Mouse (Mus musculus) limb, embryonic 11.5 days (tissue): ENCODE results near the gene Capg. TPM values are rescaled to one million over a fixed set of nuclear protein-coding genes. Genes with fewer than 3 reads are reported as not detected.

ENCODE experiments used
- ATAC-seq: fragments of 200-750 bp; cut with Nextera tagmentation; 2 replicates; pipeline ENCODE4 v1.8.0; 2017; ENCODE audit warnings: low read depth; ENCODE audit not compliant: insufficient number of reproducible peaks, low FRiP score, low TSS enrichment
- DNase-seq: peaks from one replicate; pipeline ENCODE4 v3.0.0-alpha.2; 2015; ENCODE audit warnings: low spot score
- H3K27ac ChIP-seq: fragments of 300-500 bp; sonication (generic); replicated peaks from 2 replicates; pipeline ENCODE4 v1.5.1; 2014; ENCODE audit warnings: low read depth, mild to moderate bottlenecking, low read length
- H3K27me3 ChIP-seq: fragments of 300-500 bp; sonication (generic); 2 replicates; pipeline ENCODE4 v1.6.1; 2014; ENCODE audit warnings: mild to moderate bottlenecking, low read length, mixed read lengths; ENCODE audit not compliant: control insufficient read depth, insufficient read depth
- H3K36me3 ChIP-seq: fragments of 300-500 bp; sonication (generic); 2 replicates; pipeline ENCODE4 v1.6.1; 2014; ENCODE audit warnings: mild to moderate bottlenecking, low read length, moderate library complexity, mixed read lengths; ENCODE audit not compliant: control insufficient read depth, insufficient read depth
- H3K4me1 ChIP-seq: fragments of 300-500 bp; sonication (generic); 2 replicates; pipeline ENCODE4 v1.6.1; 2014; ENCODE audit warnings: low read length, mixed read lengths; ENCODE audit not compliant: control insufficient read depth, insufficient read depth
- H3K4me2 ChIP-seq: fragments of 300-500 bp; sonication (generic); 2 replicates; pipeline ENCODE4 v1.6.1; 2014; ENCODE audit warnings: low read depth, mild to moderate bottlenecking, moderate library complexity; ENCODE audit not compliant: severe bottlenecking
- H3K4me3 ChIP-seq: fragments of 300-500 bp; sonication (generic); 2 replicates; pipeline ENCODE4 v1.5.1; 2014; ENCODE audit warnings: low read depth, low read length
- H3K9ac ChIP-seq: fragments of 300-500 bp; sonication (generic); 2 replicates; pipeline ENCODE4 v1.6.1; 2014; ENCODE audit warnings: mild to moderate bottlenecking, low read length
- H3K9me3 ChIP-seq: fragments of 300-500 bp; sonication (generic); 2 replicates; pipeline ENCODE4 v1.6.1; 2016; ENCODE audit warnings: low read length; ENCODE audit not compliant: control insufficient read depth
- WGBS: fragments of 180-500 bp; shearing (Covaris S2); extraction: QIAGEN DNeasy Blood & Tissue Kit; methylation state at CpG from one replicate; pipeline ENCODE4 v1.1.7; 2014; 5-methylcytosine and 5-hydroxymethylcytosine counted together
- polyA plus RNA-seq: library from polyadenylated mRNA; unstranded; fragments of >200 nt; fragmentation: Nextera tagmentation; extraction: Ambion mirVana; gene quantifications from 2 replicates; pipeline ENCODE4 v1.2.1, GENCODE M21; 2014

The Capg gene
- polyA plus RNA-seq = 24.5 and 26.5 TPM in 2 replicates

DNA sequence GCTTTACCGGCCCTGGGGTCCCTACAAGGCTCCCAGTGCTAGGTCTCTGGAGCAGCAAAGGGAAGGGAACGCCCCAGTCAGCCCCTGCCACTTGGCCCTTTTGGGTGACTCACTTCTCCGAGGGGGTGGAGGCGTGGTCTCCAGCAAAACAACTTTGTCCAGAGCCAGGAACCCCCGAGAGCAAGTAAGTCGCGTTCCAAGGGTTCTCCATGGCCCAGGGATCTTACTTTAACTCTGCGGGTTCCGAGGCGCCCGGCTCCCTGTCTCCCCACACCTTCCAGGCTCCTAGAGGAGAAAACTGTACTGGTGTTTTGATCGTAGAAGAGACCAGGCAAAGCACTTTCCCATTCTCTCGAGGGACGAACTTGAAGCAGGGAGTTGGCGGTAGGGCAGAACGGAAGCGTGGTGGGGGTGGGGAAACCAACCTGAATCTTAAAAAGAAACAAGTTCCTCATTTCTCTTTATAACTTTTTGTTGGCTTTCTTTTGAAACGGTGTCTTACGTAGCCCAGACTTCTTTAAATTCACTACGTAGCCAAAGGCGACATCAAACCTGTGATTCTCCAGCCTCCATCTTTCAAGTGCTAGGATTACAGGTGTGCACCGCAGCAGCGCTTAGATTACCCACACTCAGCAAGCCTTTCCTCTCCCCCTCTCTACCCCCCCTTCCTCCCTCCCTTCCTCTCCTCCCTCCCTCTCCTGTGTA lies at the start of gene Capg:
Gene Capg, plus strand, starts transcription at position 109 of the 705 bp plus-strand sequence.
- no peaks in the 10 kb centered on the region for H3K4me1 ChIP-seq
- H3K9me3 ChIP-seq = no peaks in the 10 kb centered on the region; the same call in 1 of the 2 replicates
- H3K4me3 ChIP-seq = 0 out of 2 replicates have a peak within 1 kb of the TSS, but pooled peaks have one; percentile 0
- peak within 1 kb of the TSS; percentile 60 for H3K9ac ChIP-seq
- 13% methylated on average over 23 of the region's 23 CpGs for WGBS
- DNase-seq (peak; percentile 48), ATAC-seq (no peak)
- H3K4me2 ChIP-seq = peak within 1 kb of the TSS; percentile 42; the same call in 1 of the 2 replicates
- no peaks in the 10 kb centered on the region for H3K27me3 ChIP-seq
- no peak within 1 kb of the TSS for H3K27ac ChIP-seq
- H3K36me3 ChIP-seq = no peaks in the 10 kb centered on the region

GRCm38 (mm10) chr6:72498950-72499349 lies 45.2 kb upstream of the Capg start:
- H3K9ac ChIP-seq = no peak overlapping the region
- no peaks in the 10 kb centered on the region for H3K9me3 ChIP-seq
- H3K27me3 ChIP-seq = no peaks in the 10 kb centered on the region
- DNase-seq (no peak), ATAC-seq (no peak)
- no peak overlapping the region for H3K4me2 ChIP-seq
- no peak overlapping the region for H3K4me3 ChIP-seq
- H3K27ac ChIP-seq = no peak overlapping the region
- H3K36me3 ChIP-seq = no peaks in the 10 kb centered on the region
- 55% methylated on average over 5 of the region's 5 CpGs for WGBS
- H3K4me1 ChIP-seq = no peaks in the 10 kb centered on the region

DNA sequence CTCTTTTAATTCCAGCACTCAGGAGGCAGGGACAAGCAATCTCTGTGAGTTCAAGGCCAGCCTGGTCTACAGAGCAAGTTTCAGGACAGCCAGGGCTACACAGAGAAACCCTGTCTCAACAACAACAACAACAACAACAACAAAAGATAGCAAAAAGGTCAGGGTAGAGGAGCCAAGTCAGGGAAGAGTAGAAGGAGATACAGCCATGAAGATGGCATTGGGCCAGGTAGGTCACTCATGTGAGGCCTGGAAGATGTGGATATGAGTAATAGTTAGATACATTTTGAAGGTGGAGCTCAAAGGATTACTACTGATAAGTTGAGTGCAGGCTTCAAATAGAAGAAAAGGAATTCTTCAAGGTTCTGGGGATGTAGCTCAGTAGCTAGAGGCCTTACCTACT lies 40.9 kb upstream of the Capg start:
- H3K27me3 ChIP-seq = no peaks in the 10 kb centered on the region
- no peak overlapping the region for H3K4me3 ChIP-seq
- no peak overlapping the region for H3K9ac ChIP-seq
- DNase-seq (no peak), ATAC-seq (no peak)
- no peaks in the 10 kb centered on the region for H3K9me3 ChIP-seq
- no peaks in the 10 kb centered on the region for H3K4me1 ChIP-seq
- H3K36me3 ChIP-seq = no peaks in the 10 kb centered on the region
- no peak overlapping the region for H3K4me2 ChIP-seq
- no peak overlapping the region for H3K27ac ChIP-seq

DNA sequence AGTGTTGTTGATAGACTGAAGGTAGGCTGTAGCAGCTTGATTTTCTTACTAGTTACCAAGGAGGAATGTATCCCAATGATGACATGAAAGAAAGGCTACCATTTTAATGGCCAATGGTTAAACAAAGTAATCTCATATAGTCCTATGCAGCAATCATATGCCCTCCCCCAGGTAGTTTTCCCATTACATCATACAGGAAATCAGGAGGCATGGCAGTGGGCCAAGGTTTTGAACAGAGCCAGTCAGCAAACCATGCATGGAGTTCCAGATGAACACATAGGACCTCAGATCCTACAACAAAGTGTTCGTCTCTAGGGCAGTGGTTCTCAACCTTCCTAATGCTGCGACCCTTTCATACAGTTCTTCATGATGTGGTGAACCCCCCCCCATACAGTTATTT lies 40.3 kb upstream of the Capg start:
- no peak for DNase-seq

DNA sequence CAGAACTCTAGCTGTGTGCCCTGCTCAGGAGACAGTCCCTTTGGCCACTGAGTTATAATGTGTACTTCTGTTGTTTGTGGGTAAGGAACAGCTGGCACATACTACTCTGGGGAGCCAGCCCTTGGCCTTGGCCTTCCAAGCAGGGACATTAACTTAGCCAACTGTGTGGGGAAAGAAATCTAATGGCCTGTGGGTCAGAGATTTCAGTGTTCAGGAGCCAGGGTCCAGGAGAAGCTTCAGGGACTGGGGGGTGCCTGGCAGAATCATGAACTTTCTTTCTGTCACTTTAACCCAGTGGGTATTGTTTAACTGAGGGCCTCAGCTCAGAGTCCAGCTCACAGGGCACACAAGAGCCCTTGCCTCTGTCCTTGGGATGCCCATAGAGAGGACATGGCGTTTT lies 38.1 kb upstream of the Capg start:
- WGBS = 70% methylated on average over 1 of the region's 1 CpGs
- Histone ChIP-seq H3K9ac (no peak overlapping the region), H3K27ac (no peak overlapping the region), H3K4me1 (no peaks in the 10 kb centered on the region), H3K27me3 (no peaks in the 10 kb centered on the region), H3K4me3 (no peak overlapping the region), H3K4me2 (no peak overlapping the region), H3K36me3 (no peaks in the 10 kb centered on the region), H3K9me3 (no peaks in the 10 kb centered on the region)
- ATAC-seq = no peak
- no peak for DNase-seq

More for the DNA sequence above, 40.3 kb upstream of the Capg start:
- no peak for ATAC-seq
- H3K4me3 ChIP-seq = no peak overlapping the region
- no peak overlapping the region for H3K9ac ChIP-seq
- H3K4me2 ChIP-seq = no peak overlapping the region
- no peak overlapping the region for H3K27ac ChIP-seq
- WGBS = 90% methylated on average over 2 of the region's 2 CpGs
- no peaks in the 10 kb centered on the region for H3K27me3 ChIP-seq
- no peaks in the 10 kb centered on the region for H3K36me3 ChIP-seq
- H3K9me3 ChIP-seq = no peaks in the 10 kb centered on the region
- no peaks in the 10 kb centered on the region for H3K4me1 ChIP-seq

DNA sequence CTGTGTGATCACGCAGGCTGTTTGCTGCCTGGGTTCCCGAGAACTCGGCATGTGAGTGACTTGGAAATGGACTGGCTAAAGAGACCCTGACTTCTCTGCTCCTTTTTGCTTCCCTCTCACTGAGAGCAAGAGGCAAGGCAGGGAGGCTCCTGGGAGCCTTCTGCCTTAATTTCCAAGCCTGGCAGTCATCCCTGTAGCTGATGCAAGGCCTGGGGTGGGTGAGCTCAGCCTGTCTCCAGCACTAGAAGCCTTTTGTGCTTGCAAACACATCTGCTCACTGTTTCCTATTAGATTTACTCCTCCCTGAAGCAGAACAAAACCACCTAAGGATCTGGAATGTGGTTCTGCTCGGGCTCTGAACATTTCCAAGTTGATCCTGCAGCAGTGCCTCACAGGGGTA lies 35.6 kb upstream of the Capg start:
- H3K9me3 ChIP-seq = no peaks in the 10 kb centered on the region
- 70% methylated on average over 4 of the region's 4 CpGs for WGBS
- ATAC-seq (no peak), DNase-seq (no peak)
- no peak overlapping the region for H3K27ac ChIP-seq
- no peak overlapping the region for H3K4me2 ChIP-seq
- no peaks in the 10 kb centered on the region for H3K36me3 ChIP-seq
- H3K4me1 ChIP-seq = peaks cover 13% of the 10 kb centered on the region
- no peak overlapping the region for H3K4me3 ChIP-seq
- no peak overlapping the region for H3K9ac ChIP-seq
- no peaks in the 10 kb centered on the region for H3K27me3 ChIP-seq

- no peak overlapping the region for H3K27ac ChIP-seq
- no peaks in the 10 kb centered on the region for H3K9me3 ChIP-seq
- H3K4me2 ChIP-seq = no peak overlapping the region
- H3K4me3 ChIP-seq = no peak overlapping the region
- ATAC-seq (no peak), DNase-seq (no peak)
- peaks cover 13% of the 10 kb centered on the region for H3K4me1 ChIP-seq
- H3K27me3 ChIP-seq = no peaks in the 10 kb centered on the region
- WGBS = 82% methylated on average over 2 of the region's 2 CpGs
- no peaks in the 10 kb centered on the region for H3K36me3 ChIP-seq
- no peak overlapping the region for H3K9ac ChIP-seq
These were observed 34.2 kb upstream of the Capg start for GRCm38 (mm10) chr6:72509872-72510435.

DNA sequence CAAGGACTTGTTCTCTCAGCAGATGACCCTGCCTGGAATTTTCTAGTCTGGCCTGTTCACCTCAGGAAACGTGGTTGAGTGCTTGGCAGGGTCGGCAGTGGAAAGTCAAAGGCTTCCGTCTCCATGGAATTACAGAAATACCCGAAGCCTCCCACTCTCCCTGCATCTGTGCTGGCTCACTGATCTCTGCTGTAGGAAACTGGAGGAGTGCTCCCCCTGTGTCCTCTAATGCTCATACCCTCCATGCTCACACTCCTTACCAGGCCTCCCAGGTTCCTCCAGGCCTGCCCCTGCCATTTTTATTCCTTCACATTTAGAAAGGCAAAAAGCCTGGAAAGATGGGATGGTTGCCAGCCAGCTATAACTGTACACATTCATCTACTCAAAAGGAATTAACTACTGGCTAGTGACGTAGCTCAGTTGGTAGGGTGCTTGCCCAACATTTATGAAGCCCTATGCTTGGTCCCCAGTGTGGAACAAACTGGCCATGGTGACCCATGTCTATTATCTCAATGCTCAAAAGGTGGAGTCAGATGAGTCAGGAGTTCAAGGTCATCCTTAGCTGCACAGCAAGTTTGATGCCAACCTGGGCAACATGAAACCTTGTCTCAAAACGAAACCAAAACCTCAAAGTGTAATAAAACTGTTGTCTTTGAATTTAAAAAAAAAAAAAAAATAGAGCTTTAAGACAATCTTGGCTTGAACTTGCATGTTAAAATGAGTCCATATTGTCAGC lies 33.3 kb upstream of the Capg start:
- Histone ChIP-seq H3K36me3 (no peaks in the 10 kb centered on the region), H3K4me3 (no peak overlapping the region), H3K27me3 (no peaks in the 10 kb centered on the region), H3K4me2 (no peak overlapping the region), H3K4me1 (peaks cover 13% of the 10 kb centered on the region), H3K9ac (no peak overlapping the region), H3K9me3 (no peaks in the 10 kb centered on the region), H3K27ac (no peak overlapping the region)
- 81% methylated on average over 6 of the region's 6 CpGs for WGBS
- DNase-seq (no peak), ATAC-seq (no peak)
